Mouse (Mus musculus) liver, adult 2 months (tissue): ENCODE measurements around the gene Lrp5.

Source experiments
- CTCF ChIP-seq: fragments of 200-500 bp; IDR thresholded peaks from 2 replicates; pipeline ENCODE4 v1.5.1; 2011; ENCODE audit warnings: low read depth, low read length, control low read depth
- POLR2A ChIP-seq: fragments of 200-500 bp; IDR thresholded peaks from 2 replicates; pipeline ENCODE4 v1.6.1; 2011; ENCODE audit warnings: low read length, control low read depth; ENCODE audit not compliant: insufficient read depth; ENCODE audit errors: extremely low read depth

- TF ChIP-seq CTCF (no peak), POLR2A (no peak)
Measured at GRCm38 (mm10) chr19:3654058-3654457, 32.3 kb downstream of the Lrp5 start.
